Mouse (Mus musculus): ENCODE data around the gene Gls2.

The Gls2 gene

GRCm38 (mm10) chr10:128231697-128232419, 37.6 kb downstream of the Gls2 start, which contains the start of gene Timeless:
Gene Timeless (plus strand): TSS chr10:128232065.
- peak; percentile 92 for DNase-seq (ENCODE audit: low spot score)

- DNase-seq (ENCODE audit: low spot score): peak; percentile 59
Observed at GRCm38 (mm10) chr10:128232420-128232985, 38.2 kb downstream of the Gls2 start.

GRCm38 (mm10) chr10:128236321-128236720, 42.1 kb downstream of the Gls2 start:
- no peak for DNase-seq (ENCODE audit: low spot score)

GRCm38 (mm10) chr10:128237807-128238480, 43.7 kb downstream of the Gls2 start:
- DNase-seq (ENCODE audit: low spot score): no peak

- DNase-seq (ENCODE audit: low spot score): no peak
Observed at GRCm38 (mm10) chr10:128239140-128239539, 44.9 kb downstream of the Gls2 start.

GRCm38 (mm10) chr10:128240131-128240530, 45.9 kb downstream of the Gls2 start:
- DNase-seq (ENCODE audit: low spot score): no peak

GRCm38 (mm10) chr10:128243252-128243651, 49.0 kb downstream of the Gls2 start:
- no peak for DNase-seq (ENCODE audit: low spot score)

- no peak for DNase-seq (ENCODE audit: low spot score)
Observed at GRCm38 (mm10) chr10:128244121-128244520, 49.9 kb downstream of the Gls2 start.

- DNase-seq (ENCODE audit: low spot score): no peak
Observed at GRCm38 (mm10) chr10:128247020-128247732, 52.9 kb downstream of the Gls2 start.

- no peak for DNase-seq (ENCODE audit: low spot score)
Observed at GRCm38 (mm10) chr10:128250565-128250964, 56.3 kb downstream of the Gls2 start.

- no peak for DNase-seq (ENCODE audit: low spot score)
Observed at GRCm38 (mm10) chr10:128253677-128254255, 59.5 kb downstream of the Gls2 start, which contains the start of gene Apon. Gene Apon (plus strand): TSS chr10:128254096.

GRCm38 (mm10) chr10:128255925-128256324, 61.7 kb downstream of the Gls2 start:
- no peak for DNase-seq (ENCODE audit: low spot score)

- no peak for DNase-seq (ENCODE audit: low spot score)
Observed at GRCm38 (mm10) chr10:128256328-128256727, 62.1 kb downstream of the Gls2 start.

GRCm38 (mm10) chr10:128258953-128259352, 64.7 kb downstream of the Gls2 start:
- peak; percentile 9 for DNase-seq (ENCODE audit: low spot score)
